Mouse (Mus musculus): ENCODE data around the gene Trdmt1. TPM values are rescaled to one million over a fixed set of nuclear protein-coding genes. Genes with fewer than 3 reads are reported as not detected.

The Trdmt1 gene
- polyA plus RNA-seq, 1 experiment from 2014 or later, result 9.3 TPM

Other genes with a start within 250 kb of the Trdmt1 start
- gene Cubn, start 52.9 kb downstream of the Trdmt1 start, polyA plus RNA-seq (2015; fragmentation: Nextera tagmentation; extraction: Ambion mirVana), result 0.26 and 0.47 TPM in 2 replicates
- 1,081 and 1,117 TPM in 2 replicates for gene Vim, start 29.3 kb upstream of the Trdmt1 start, polyA plus RNA-seq (2015; fragmentation: Nextera tagmentation; extraction: Ambion mirVana)
- 1.5 and 2.5 TPM in 2 replicates for gene St8sia6, start 249.4 kb upstream of the Trdmt1 start, polyA plus RNA-seq (2015; fragmentation: Nextera tagmentation; extraction: Ambion mirVana)

Data from embryonic facial prominence, embryonic 15.5 days (tissue).